Mouse (Mus musculus): ENCODE measurements around the gene Clk3.

Clk3 gene

GRCm38 (mm10) chr9:57765364-57766351 lies at the start of gene Clk3:
Gene Clk3, minus strand, starts transcription at chr9:57765860.
- peak; percentile 53 for DNase-seq (ENCODE audit: low read depth, low spot score)

GRCm38 (mm10) chr9:57814866-57815265 lies 49.2 kb upstream of the Clk3 start:
- no peak for DNase-seq (ENCODE audit: low read depth, low spot score)

- no peak for DNase-seq (ENCODE audit: low read depth, low spot score)
Observed at GRCm38 (mm10) chr9:57814014-57814413, 48.4 kb upstream of the Clk3 start.

- no peak for DNase-seq (ENCODE audit: low read depth, low spot score)
Observed at GRCm38 (mm10) chr9:57811793-57812733, 46.4 kb upstream of the Clk3 start.

GRCm38 (mm10) chr9:57810691-57811090 lies 45.0 kb upstream of the Clk3 start:
- no peak for DNase-seq (ENCODE audit: low read depth, low spot score)

GRCm38 (mm10) chr9:57808771-57809310 lies 43.2 kb upstream of the Clk3 start:
- no peak for DNase-seq (ENCODE audit: low read depth, low spot score)

GRCm38 (mm10) chr9:57807174-57807651 lies 41.6 kb upstream of the Clk3 start:
- DNase-seq (ENCODE audit: low read depth, low spot score) = no peak

GRCm38 (mm10) chr9:57806066-57806481 lies 40.4 kb upstream of the Clk3 start:
- no peak for DNase-seq (ENCODE audit: low read depth, low spot score)

- no peak for DNase-seq (ENCODE audit: low read depth, low spot score)
Observed at GRCm38 (mm10) chr9:57805087-57805737, 39.6 kb upstream of the Clk3 start.

- no peak for DNase-seq (ENCODE audit: low read depth, low spot score)
Observed at GRCm38 (mm10) chr9:57803839-57804238, 38.2 kb upstream of the Clk3 start.

- no peak for DNase-seq (ENCODE audit: low read depth, low spot score)
Observed at GRCm38 (mm10) chr9:57803047-57803446, 37.4 kb upstream of the Clk3 start.

GRCm38 (mm10) chr9:57800325-57800975 lies 34.8 kb upstream of the Clk3 start:
- DNase-seq (ENCODE audit: low read depth, low spot score) = no peak

GRCm38 (mm10) chr9:57798725-57799253 lies 33.1 kb upstream of the Clk3 start:
- no peak for DNase-seq (ENCODE audit: low read depth, low spot score)

GRCm38 (mm10) chr9:57797456-57797855 lies 31.8 kb upstream of the Clk3 start:
- no peak for DNase-seq (ENCODE audit: low read depth, low spot score)

GRCm38 (mm10) chr9:57789733-57790132 lies 24.1 kb upstream of the Clk3 start:
- no peak for DNase-seq (ENCODE audit: low read depth, low spot score)

- no peak for DNase-seq (ENCODE audit: low read depth, low spot score)
Observed at GRCm38 (mm10) chr9:57782656-57783055, 17.0 kb upstream of the Clk3 start.

- DNase-seq (ENCODE audit: low read depth, low spot score) = no peak
Observed at GRCm38 (mm10) chr9:57775736-57776135, 10.1 kb upstream of the Clk3 start.

GRCm38 (mm10) chr9:57775026-57775425 lies 9.4 kb upstream of the Clk3 start:
- DNase-seq (ENCODE audit: low read depth, low spot score) = no peak

GRCm38 (mm10) chr9:57774168-57774567 lies 8.5 kb upstream of the Clk3 start:
- DNase-seq (ENCODE audit: low read depth, low spot score) = no peak

- no peak for DNase-seq (ENCODE audit: low read depth, low spot score)
Observed at GRCm38 (mm10) chr9:57773754-57774153, 8.1 kb upstream of the Clk3 start.
